Mouse (Mus musculus): Measurements from ENCODE around the gene Nelfb. TPM values are rescaled to one million over a fixed set of nuclear protein-coding genes. Genes with fewer than 3 reads are reported as not detected.
A peak's percentile ranks its signal among the peaks of the same experiment; 100 is the strongest.

Gene Nelfb
- polyA plus RNA-seq, 1 experiment from 2014 or later = 117 TPM

DNA sequence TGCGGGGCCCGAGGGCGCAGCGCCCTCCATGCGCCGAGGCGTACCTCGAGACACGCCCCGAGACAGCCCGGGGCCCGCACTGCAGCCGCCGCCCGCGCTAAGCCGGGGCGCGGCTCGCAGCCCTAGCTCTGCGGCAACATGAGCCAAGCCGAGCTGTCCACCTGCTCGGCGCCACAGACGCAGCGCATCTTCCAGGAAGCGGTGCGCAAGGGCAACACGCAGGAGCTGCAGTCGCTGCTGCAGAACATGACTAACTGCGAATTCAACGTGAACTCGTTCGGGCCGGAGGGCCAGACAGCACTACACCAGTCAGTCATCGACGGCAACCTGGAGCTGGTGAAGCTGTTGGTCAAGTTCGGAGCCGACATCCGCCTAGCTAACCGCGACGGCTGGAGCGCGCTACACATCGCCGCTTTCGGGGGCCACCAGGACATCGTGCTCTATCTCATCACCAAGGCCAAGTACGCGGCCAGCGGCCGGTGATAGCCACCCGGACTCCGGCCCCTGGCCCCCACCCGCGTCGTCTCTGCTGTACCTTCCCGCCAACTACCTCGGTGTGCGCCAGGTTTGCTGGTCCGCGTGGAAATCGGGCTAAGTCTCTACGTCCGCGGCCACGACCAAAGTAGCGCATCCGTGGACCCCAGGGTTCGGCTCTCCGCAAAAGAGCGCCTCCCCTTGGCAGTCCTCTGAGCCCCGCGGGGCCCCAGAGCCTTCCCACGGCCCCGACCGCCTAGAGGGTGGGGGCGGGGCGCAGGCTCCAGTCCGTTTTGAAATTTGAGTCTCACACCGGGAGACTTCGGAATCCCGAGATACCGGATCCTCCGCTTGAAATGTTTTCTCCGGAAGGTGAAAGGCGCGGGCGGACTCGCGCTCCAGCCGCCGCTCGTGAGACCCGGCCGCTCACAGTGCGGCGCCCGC lies 30.1 kb downstream of the Nelfb start:
- Histone ChIP-seq H3K36me3 (no peaks in the 10 kb centered on the region), H3K4me1 (peaks cover 64% of the 10 kb centered on the region), H3K4me2 (peak overlapping the region; percentile 84), H3K9ac (peak overlapping the region; percentile 23; the same call in 1 of the 2 replicates), H3K27ac (peak overlapping the region; percentile 71), H3K9me3 (no peaks in the 10 kb centered on the region), H3K4me3 (peak overlapping the region; percentile 50), H3K27me3 (peaks cover 74% of the 10 kb centered on the region)
- WGBS = under 1% methylated on average over 99 of the region's 100 CpGs
- 0 out of 2 replicates have a peak, but pooled peaks have one; percentile 1 for ATAC-seq (ENCODE audit: insufficient number of reproducible peaks, low FRiP score, low TSS enrichment, low read depth)

- H3K9ac ChIP-seq = peak within 1 kb of the TSS; percentile 23; the same call in 1 of the 2 replicates
- ATAC-seq (ENCODE audit: insufficient number of reproducible peaks, low FRiP score, low TSS enrichment, low read depth) = peak; percentile 78
- H3K4me3 ChIP-seq = peak within 1 kb of the TSS; percentile 50
- H3K36me3 ChIP-seq = no peaks in the 10 kb centered on the region
- H3K27ac ChIP-seq = peak within 1 kb of the TSS; percentile 71
- WGBS = under 1% methylated on average over 35 of the region's 35 CpGs
- H3K4me2 ChIP-seq = peak within 1 kb of the TSS; percentile 84
- no peaks in the 10 kb centered on the region for H3K9me3 ChIP-seq
- H3K27me3 ChIP-seq = peaks cover 73% of the 10 kb centered on the region
- peaks cover 59% of the 10 kb centered on the region for H3K4me1 ChIP-seq
Observed at GRCm38 (mm10) chr2:25180478-25180903, 30.8 kb downstream of the Nelfb start, which contains the start of gene Nrarp. TSS of gene Nrarp (plus strand) at chr2:25180758.

- H3K4me1 ChIP-seq = peaks cover 57% of the 10 kb centered on the region
- WGBS = 17% methylated on average over 15 of the region's 15 CpGs
- peaks cover 65% of the 10 kb centered on the region for H3K27me3 ChIP-seq
Observed at GRCm38 (mm10) chr2:25179566-25180217, 31.6 kb downstream of the Nelfb start.

DNA sequence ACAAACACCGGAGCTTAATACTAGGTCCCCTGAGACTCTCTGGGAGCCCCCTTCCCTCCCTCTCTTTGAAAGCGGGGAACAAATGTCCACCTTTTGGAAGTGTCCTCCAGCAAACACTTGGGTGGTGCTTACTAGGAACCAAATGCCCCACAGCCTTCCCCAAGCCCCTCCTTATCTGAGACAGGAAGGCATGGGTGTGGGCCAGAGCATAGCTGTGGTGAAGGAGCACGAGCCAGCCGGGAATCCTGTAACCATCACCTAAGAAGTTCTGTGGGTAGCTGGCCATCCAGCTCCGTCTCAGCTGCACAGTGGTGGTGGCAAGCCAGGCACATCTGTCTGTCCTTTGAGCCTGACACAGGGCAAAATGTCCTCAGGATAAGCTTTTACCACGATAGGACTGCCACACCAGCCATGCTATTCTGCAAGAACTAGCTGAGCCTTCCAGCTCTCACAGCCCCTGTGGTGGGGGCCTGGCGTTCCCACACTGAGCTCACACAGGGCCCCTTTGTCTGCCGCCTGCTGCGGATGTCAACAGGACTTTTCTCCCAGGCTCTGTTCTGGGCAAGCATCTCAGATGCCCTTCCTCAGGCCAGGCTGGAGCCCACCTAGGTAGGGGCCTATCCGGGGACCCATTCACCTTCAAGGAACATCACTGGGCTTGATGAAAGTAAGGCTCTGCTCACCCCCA lies 32.9 kb downstream of the Nelfb start:
- peaks cover 52% of the 10 kb centered on the region for H3K27me3 ChIP-seq
- peak overlapping the region; percentile 3; the same call in 1 of the 2 replicates for H3K4me2 ChIP-seq
- no peak overlapping the region for H3K4me3 ChIP-seq

More at GRCm38 (mm10) chr2:25179566-25180217, 31.6 kb downstream of the Nelfb start:
- peak overlapping the region; percentile 71 for H3K27ac ChIP-seq
- no peak overlapping the region for H3K9ac ChIP-seq
- no peaks in the 10 kb centered on the region for H3K36me3 ChIP-seq
- H3K4me2 ChIP-seq = peak overlapping the region; percentile 84
- no peaks in the 10 kb centered on the region for H3K9me3 ChIP-seq
- ATAC-seq (ENCODE audit: insufficient number of reproducible peaks, low FRiP score, low TSS enrichment, low read depth) = no peak
- H3K4me3 ChIP-seq = peak overlapping the region; percentile 50

DNA sequence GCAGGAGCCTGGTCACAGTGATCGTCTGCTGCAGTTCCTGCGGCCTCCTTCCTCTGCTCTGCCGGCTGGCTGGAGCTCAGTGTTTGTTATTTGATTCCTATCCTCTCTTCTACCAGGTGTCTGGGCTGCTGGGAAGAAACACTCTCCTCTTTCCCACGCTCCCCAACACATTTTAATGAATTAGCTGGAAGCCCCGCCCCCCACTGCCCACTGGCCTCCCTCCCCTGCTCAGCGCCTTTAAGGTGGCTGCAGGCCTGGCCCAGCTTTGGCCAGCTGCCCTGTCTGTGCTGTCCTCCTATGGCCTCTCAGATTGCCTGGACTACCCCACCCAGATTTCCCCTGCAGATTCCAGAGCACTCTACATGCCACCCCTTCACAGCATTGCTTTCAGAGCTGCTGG lies 33.6 kb downstream of the Nelfb start:
- no peaks in the 10 kb centered on the region for H3K9me3 ChIP-seq
- peak; percentile 42; the same call in 1 of the 2 replicates for ATAC-seq (ENCODE audit: insufficient number of reproducible peaks, low FRiP score, low TSS enrichment, low read depth)
- H3K9ac ChIP-seq = 0 out of 2 replicates have a peak overlapping the region, but pooled peaks have one; percentile 2
- peaks cover 45% of the 10 kb centered on the region for H3K27me3 ChIP-seq
- H3K4me3 ChIP-seq = no peak overlapping the region
- 10% methylated on average over 6 of the region's 6 CpGs for WGBS
- H3K27ac ChIP-seq = peak overlapping the region; percentile 72
- peaks cover 57% of the 10 kb centered on the region for H3K4me1 ChIP-seq
- peak overlapping the region; percentile 14 for H3K4me2 ChIP-seq
- no peaks in the 10 kb centered on the region for H3K36me3 ChIP-seq

More for the DNA sequence above, 32.9 kb downstream of the Nelfb start:
- 29% methylated on average over 10 of the region's 10 CpGs for WGBS
- Histone ChIP-seq H3K9me3 (no peaks in the 10 kb centered on the region), H3K4me1 (peaks cover 57% of the 10 kb centered on the region), H3K27ac (peak overlapping the region; percentile 72), H3K36me3 (no peaks in the 10 kb centered on the region), H3K9ac (no peak overlapping the region)
- no peak for ATAC-seq (ENCODE audit: insufficient number of reproducible peaks, low FRiP score, low TSS enrichment, low read depth)

DNA sequence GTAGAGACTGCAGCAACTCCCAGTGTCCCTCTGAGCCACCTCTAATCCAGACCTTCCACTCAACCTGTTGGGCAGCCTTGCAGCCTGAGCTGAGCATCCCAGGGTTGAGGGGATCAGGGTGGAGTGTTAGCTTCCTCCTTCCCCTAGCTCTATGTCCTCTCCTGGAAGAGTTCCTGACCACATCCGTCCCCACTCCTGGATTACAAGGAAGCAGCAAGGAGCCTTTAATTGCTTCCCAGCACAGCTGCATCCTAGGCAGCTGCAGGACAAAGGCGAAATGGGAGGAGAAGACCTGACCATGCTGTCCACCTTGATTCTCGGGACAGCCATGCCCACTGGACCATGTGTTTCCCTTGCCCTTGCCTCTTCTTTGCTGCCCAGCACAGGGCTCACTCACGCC lies 34.2 kb downstream of the Nelfb start:
- peaks cover 57% of the 10 kb centered on the region for H3K4me1 ChIP-seq
- no peaks in the 10 kb centered on the region for H3K36me3 ChIP-seq
- H3K27ac ChIP-seq = peak overlapping the region; percentile 72
- H3K4me3 ChIP-seq = no peak overlapping the region
- 26% methylated on average over 4 of the region's 4 CpGs for WGBS
- H3K9me3 ChIP-seq = no peaks in the 10 kb centered on the region
- no peak overlapping the region for H3K4me2 ChIP-seq
- ATAC-seq (ENCODE audit: insufficient number of reproducible peaks, low FRiP score, low TSS enrichment, low read depth) = no peak
- no peak overlapping the region for H3K9ac ChIP-seq
- H3K27me3 ChIP-seq = peaks cover 40% of the 10 kb centered on the region

GRCm38 (mm10) chr2:25176573-25176972 lies 34.7 kb downstream of the Nelfb start:
- H3K27ac ChIP-seq = peak overlapping the region; percentile 11; the same call in 1 of the 2 replicates

GRCm38 (mm10) chr2:25175690-25176078 lies 35.6 kb downstream of the Nelfb start:
- Histone ChIP-seq H3K27ac (no peak overlapping the region), H3K4me3 (no peak overlapping the region), H3K27me3 (peaks cover 27% of the 10 kb centered on the region), H3K36me3 (no peaks in the 10 kb centered on the region), H3K9ac (no peak overlapping the region), H3K4me1 (peaks cover 46% of the 10 kb centered on the region), H3K4me2 (no peak overlapping the region), H3K9me3 (no peaks in the 10 kb centered on the region)
- no peak for ATAC-seq (ENCODE audit: insufficient number of reproducible peaks, low FRiP score, low TSS enrichment, low read depth)
- 82% methylated on average over 4 of the region's 4 CpGs for WGBS

More at GRCm38 (mm10) chr2:25176573-25176972, 34.7 kb downstream of the Nelfb start:
- Histone ChIP-seq H3K4me2 (no peak overlapping the region), H3K4me1 (peaks cover 53% of the 10 kb centered on the region), H3K4me3 (no peak overlapping the region), H3K27me3 (peaks cover 36% of the 10 kb centered on the region), H3K9ac (no peak overlapping the region), H3K36me3 (no peaks in the 10 kb centered on the region), H3K9me3 (no peaks in the 10 kb centered on the region)
- 44% methylated on average over 6 of the region's 6 CpGs for WGBS
- no peak for ATAC-seq (ENCODE audit: insufficient number of reproducible peaks, low FRiP score, low TSS enrichment, low read depth)

DNA sequence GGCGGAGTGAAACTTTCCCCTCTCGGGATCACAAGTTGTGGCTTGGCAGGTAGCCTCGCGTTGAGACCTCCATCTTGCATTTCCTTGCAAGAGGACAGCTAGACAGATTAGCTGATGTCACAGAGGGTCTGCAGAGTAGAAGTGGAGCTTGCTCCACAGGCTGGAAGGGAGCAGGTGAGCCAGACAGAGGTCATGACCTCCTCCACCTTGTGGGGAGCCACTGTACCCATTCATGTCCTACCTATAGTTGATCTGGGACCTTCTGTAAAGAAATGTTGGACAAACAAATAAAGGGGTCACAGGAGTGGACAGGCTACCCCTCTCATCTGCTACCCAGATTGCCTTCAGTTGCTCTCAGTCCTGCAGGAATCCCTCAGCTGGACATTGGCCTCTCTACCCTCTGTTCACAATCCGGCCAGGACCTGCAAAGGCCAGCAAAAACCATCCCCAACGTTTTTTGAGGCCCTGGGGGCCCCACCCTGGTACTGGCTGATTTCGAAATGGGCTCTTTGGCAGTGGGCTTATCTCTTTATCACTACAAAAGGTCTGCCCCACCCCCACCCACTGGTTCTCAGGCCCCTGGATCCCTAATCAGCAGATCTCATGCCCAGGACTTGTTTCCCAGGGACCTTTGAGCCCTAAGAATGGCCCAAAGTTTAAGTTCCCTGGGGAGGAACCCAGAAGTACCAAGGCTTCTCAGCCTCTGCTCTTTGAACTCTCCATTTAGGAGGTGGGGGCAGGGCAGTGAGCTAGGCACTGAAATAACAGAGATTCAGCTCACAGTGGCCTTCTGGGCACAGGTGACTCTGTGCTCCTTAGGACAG lies 36.2 kb downstream of the Nelfb start:
- ATAC-seq (ENCODE audit: insufficient number of reproducible peaks, low FRiP score, low TSS enrichment, low read depth) = no peak
- peaks cover 45% of the 10 kb centered on the region for H3K4me1 ChIP-seq
- no peak overlapping the region for H3K4me2 ChIP-seq
- WGBS = 47% methylated on average over 7 of the region's 7 CpGs
- H3K27ac ChIP-seq = no peak overlapping the region
- no peaks in the 10 kb centered on the region for H3K9me3 ChIP-seq
- no peak overlapping the region for H3K9ac ChIP-seq
- H3K4me3 ChIP-seq = no peak overlapping the region
- H3K27me3 ChIP-seq = peaks cover 21% of the 10 kb centered on the region
- H3K36me3 ChIP-seq = no peaks in the 10 kb centered on the region

- Histone ChIP-seq H3K4me3 (no peak overlapping the region), H3K4me2 (no peak overlapping the region), H3K36me3 (no peaks in the 10 kb centered on the region), H3K4me1 (peaks cover 42% of the 10 kb centered on the region), H3K9me3 (no peaks in the 10 kb centered on the region), H3K27ac (no peak overlapping the region), H3K9ac (no peak overlapping the region), H3K27me3 (peaks cover 12% of the 10 kb centered on the region)
- ATAC-seq (ENCODE audit: insufficient number of reproducible peaks, low FRiP score, low TSS enrichment, low read depth) = no peak
- 84% methylated on average over 4 of the region's 4 CpGs for WGBS
Observed at GRCm38 (mm10) chr2:25173821-25174220, 37.5 kb downstream of the Nelfb start.

DNA sequence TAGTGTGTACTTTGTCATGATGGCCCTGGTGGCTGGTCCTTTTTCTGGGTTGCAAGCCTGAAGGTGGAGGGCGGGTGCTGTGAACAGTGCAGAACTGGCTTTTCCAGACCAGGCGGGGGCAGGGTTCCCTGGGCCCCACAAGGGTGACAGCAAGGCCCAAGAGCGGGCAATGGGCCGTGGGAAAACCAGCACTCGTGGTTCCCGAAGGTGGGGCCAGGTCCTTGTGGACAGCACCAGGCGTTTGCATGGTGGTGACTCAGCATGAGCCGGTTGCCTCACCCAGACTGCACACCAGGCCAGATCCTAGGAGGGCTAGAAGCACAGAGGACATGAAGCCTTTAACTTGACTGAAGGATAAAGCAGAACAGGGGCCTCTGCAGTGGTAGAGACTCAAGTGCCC lies 38.7 kb downstream of the Nelfb start:
- Histone ChIP-seq H3K27ac (0 out of 2 replicates have a peak overlapping the region, but pooled peaks have one; percentile 22), H3K4me3 (no peak overlapping the region), H3K9me3 (no peaks in the 10 kb centered on the region), H3K36me3 (no peaks in the 10 kb centered on the region), H3K9ac (no peak overlapping the region), H3K4me2 (no peak overlapping the region), H3K4me1 (peaks cover 41% of the 10 kb centered on the region), H3K27me3 (peaks cover under 1% of the 10 kb centered on the region; the same call in 1 of the 2 replicates)
- 59% methylated on average over 8 of the region's 8 CpGs for WGBS
- ATAC-seq (ENCODE audit: insufficient number of reproducible peaks, low FRiP score, low TSS enrichment, low read depth) = no peak
